In genomic region chr16:85747589-85748360, GRCm38 (mm10) we compare ENCODE assay signal across 9 mouse cellular contexts. TPM values are rescaled to one million over a fixed set of nuclear protein-coding genes. Genes with fewer than 3 reads are reported as not detected.
DNase-seq lines count a peak whose midpoint lies in the region; ATAC-seq and TF ChIP-seq lines count a peak whose summit lies in the region.
"Had no signal": no experiment of that assay in that cellular context is flagged by ENCODE, and none has a peak within 500 bp of the region (broad histone marks: within the 10 kb centered on the region; RNA-seq: fewer than 3 reads in every experiment).

No protein-coding gene starts in this region.

- TF ChIP-seq CTCF in heart, adult 2 months (IDR thresholded peaks at IDR 0.05): no peak
- TF ChIP-seq CTCF in kidney, adult 2 months (conservative IDR thresholded peaks at IDR 0.05; ENCODE audit: insufficient read depth, insufficient read length, low read depth, low read length): no peak

- H3K4me2 ChIP-seq in hindbrain, embryonic 12.5 days (replicated peaks): no peak overlapping the region
- peak overlapping the region; percentile 15; the same call in 1 of the 2 replicates for H3K4me2 ChIP-seq in midbrain, embryonic 15.5 days
- H3K4me2 ChIP-seq: embryonic facial prominence, embryonic 12.5 days had no signal

- no peaks in the 10 kb centered on the region for H3K36me3 ChIP-seq in hindbrain, embryonic 12.5 days
- H3K36me3 ChIP-seq in hindbrain, embryonic 10.5 days: no peaks in the 10 kb centered on the region
- no peaks in the 10 kb centered on the region for H3K36me3 ChIP-seq in heart, adult 2 months (ENCODE audit: control insufficient read depth, insufficient read depth, low read length)
- no peaks in the 10 kb centered on the region for H3K36me3 ChIP-seq in kidney, adult 2 months (ENCODE audit: control insufficient read depth, insufficient read depth, low read length)
- H3K36me3 ChIP-seq in midbrain, embryonic 15.5 days (replicated peaks): no peaks in the 10 kb centered on the region
- H3K36me3 ChIP-seq: embryonic facial prominence, embryonic 12.5 days had no signal

- H3K4me1 ChIP-seq in hindbrain, embryonic 12.5 days: no peaks in the 10 kb centered on the region
- no peaks in the 10 kb centered on the region for H3K4me1 ChIP-seq in hindbrain, embryonic 10.5 days (replicated peaks)
- peaks cover 3% of the 10 kb centered on the region; the same call in 1 of the 2 replicates for H3K4me1 ChIP-seq in heart, adult 2 months (ENCODE audit: control insufficient read depth, insufficient read depth, low read length)
- peaks cover 2% of the 10 kb centered on the region; the same call in 1 of the 2 replicates for H3K4me1 ChIP-seq in kidney, adult 2 months (ENCODE audit: control insufficient read depth, insufficient read depth, low read length)
- H3K4me1 ChIP-seq in midbrain, embryonic 15.5 days: no peaks in the 10 kb centered on the region
- H3K4me1 ChIP-seq: embryonic facial prominence, embryonic 12.5 days had no signal

- no peak for TF ChIP-seq POLR2A in heart, adult 2 months (IDR thresholded peaks at IDR 0.05; ENCODE audit: insufficient read depth, low read depth, low read length)
- no peak for TF ChIP-seq POLR2A in kidney, adult 2 months (IDR thresholded peaks at IDR 0.05; ENCODE audit: low read depth, low read length)

- no peak overlapping the region for H3K4me3 ChIP-seq in hindbrain, embryonic 12.5 days
- no peak overlapping the region for H3K4me3 ChIP-seq in hindbrain, embryonic 10.5 days
- no peak overlapping the region for H3K4me3 ChIP-seq in heart, adult 2 months
- H3K4me3 ChIP-seq in kidney, adult 2 months (ENCODE audit: insufficient read depth, low read depth, low read length): no peak overlapping the region
- H3K4me3 ChIP-seq in midbrain, embryonic 15.5 days: no peak overlapping the region
- H3K4me3 ChIP-seq: embryonic facial prominence, embryonic 12.5 days had no signal

- no peaks in the 10 kb centered on the region for H3K27me3 ChIP-seq in hindbrain, embryonic 12.5 days
- H3K27me3 ChIP-seq in hindbrain, embryonic 10.5 days (ENCODE audit: insufficient read depth, poor library complexity, severe bottlenecking): no peaks in the 10 kb centered on the region
- H3K27me3 ChIP-seq in heart, adult 2 months (ENCODE audit: control insufficient read depth, insufficient read depth, low read length): no peaks in the 10 kb centered on the region
- no peaks in the 10 kb centered on the region for H3K27me3 ChIP-seq in kidney, adult 2 months (replicated peaks; ENCODE audit: control insufficient read depth, insufficient read depth, low read length)
- no peaks in the 10 kb centered on the region for H3K27me3 ChIP-seq in midbrain, embryonic 15.5 days (replicated peaks)
- H3K27me3 ChIP-seq: embryonic facial prominence, embryonic 12.5 days had no signal

- ATAC-seq in hindbrain, embryonic 12.5 days (ENCODE audit: low FRiP score): peak; percentile 29; the same call in 1 of the 2 replicates
- peak; percentile 82 for ATAC-seq in midbrain, embryonic 15.5 days (replicated peaks)

- intact Hi-C loops in heart, adult 2 months (cut with DNase I): loop anchor here (2.0 kb wide), 1 partner anchor 53 kb away; no protein-coding TSS in a partner anchor

- H3K79me2 ChIP-seq in heart, adult 2 months (replicated peaks; ENCODE audit: control insufficient read depth, insufficient read depth, low read length): no peaks in the 10 kb centered on the region

- TF ChIP-seq EP300 in heart, adult 2 months (IDR thresholded peaks at IDR 0.05; ENCODE audit: insufficient read depth, low read depth, low read length): no peak

- H3K9ac ChIP-seq in hindbrain, embryonic 12.5 days: no peak overlapping the region
- no peak overlapping the region for H3K9ac ChIP-seq in heart, adult 2 months (ENCODE audit: low read depth, low read length)
- H3K9ac ChIP-seq in midbrain, embryonic 15.5 days: no peak overlapping the region
- H3K9ac ChIP-seq: embryonic facial prominence, embryonic 12.5 days had no signal

- DNase-seq in hindbrain, embryonic 10.5 days (ENCODE audit: low spot score): no peak
- peak; percentile 82 for DNase-seq in adrenal gland, postnatal 10 days
- DNase-seq in heart, adult 2 months: peak; percentile 76 to 86
- peak; percentile 56 for DNase-seq in kidney, adult 2 months
- DNase-seq in B cell, adult 2 months: no peak
- no peak for DNase-seq in right cerebral cortex, postnatal 25 days

- no peak overlapping the region for H3K27ac ChIP-seq in hindbrain, embryonic 12.5 days
- H3K27ac ChIP-seq in hindbrain, embryonic 10.5 days: no peak overlapping the region
- H3K27ac ChIP-seq in heart, adult 2 months: peak overlapping the region; percentile 72
- no peak overlapping the region for H3K27ac ChIP-seq in kidney, adult 2 months (ENCODE audit: insufficient read depth, low read depth, low read length)
- no peak overlapping the region for H3K27ac ChIP-seq in midbrain, embryonic 15.5 days
- H3K27ac ChIP-seq: embryonic facial prominence, embryonic 12.5 days had no signal

- 63% methylated on average over 16 of the region's 16 CpGs for WGBS in hindbrain, embryonic 12.5 days
- WGBS in hindbrain, embryonic 10.5 days: 80% methylated on average over 16 of the region's 16 CpGs
- WGBS in heart, adult 2 months: 15% methylated on average over 16 of the region's 16 CpGs
- WGBS in kidney, adult 2 months: 36% methylated on average over 16 of the region's 16 CpGs
- WGBS in midbrain, embryonic 15.5 days: 65% methylated on average over 16 of the region's 16 CpGs

- H3K9me3 ChIP-seq in hindbrain, embryonic 12.5 days (replicated peaks): no peaks in the 10 kb centered on the region
- no peaks in the 10 kb centered on the region for H3K9me3 ChIP-seq in hindbrain, embryonic 10.5 days
- no peaks in the 10 kb centered on the region for H3K9me3 ChIP-seq in midbrain, embryonic 15.5 days
- H3K9me3 ChIP-seq: embryonic facial prominence, embryonic 12.5 days had no signal

RNA-seq across cellular contexts. Expression of gene Adamts1, which starts 55.1 kb away (rescaled TPM):
- 22.8 and 26.7 TPM in 2 replicates for polyA plus RNA-seq in hindbrain, embryonic 12.5 days (2016; fragmentation: Nextera tagmentation; extraction: Ambion mirVana)
- 15.8 and 16.3 TPM in 2 replicates for polyA plus RNA-seq in hindbrain, embryonic 10.5 days (2016; fragmentation: Nextera tagmentation; extraction: Ambion mirVana)
- 10 to 100 TPM; 17.9 to 47.6 TPM for total RNA-seq in adrenal gland, postnatal 10 days (2021)
- total RNA-seq in heart, adult 2 months (2021): 10 to 100 TPM; 31.7 to 32.8 TPM
- 18.4 and 23.4 TPM in 2 replicates for polyA plus RNA-seq in heart, adult 2 months (2012; rRNA removed)
- polyA plus RNA-seq in kidney, adult 2 months (2012; rRNA removed): 29.3 and 37.6 TPM in 2 replicates
- 6.5 and 6.6 TPM in 2 replicates for polyA plus RNA-seq in midbrain, embryonic 15.5 days (2015; fragmentation: Nextera tagmentation; extraction: Ambion mirVana)

Comparison
In these comparisons a context has a peak if more than half of its experiments do, and no peak if none do; other contexts are left out.
1. DNase-seq: peak in adrenal gland, postnatal 10 days (single experiment), heart, adult 2 months (2 of 2) and kidney, adult 2 months (single experiment); none in hindbrain, embryonic 10.5 days (single experiment), B cell, adult 2 months (0 of 2) and right cerebral cortex, postnatal 25 days (single experiment).